Mouse (Mus musculus) limb, embryonic 10.5 days (tissue): Measurements from ENCODE around the gene Gna15. TPM values are rescaled to one million over a fixed set of nuclear protein-coding genes. Genes with fewer than 3 reads are reported as not detected.
A peak's percentile ranks its signal among the peaks of the same experiment; 100 is the strongest.

Source experiments
- DNase-seq: peaks from one replicate; pipeline ENCODE4 v3.0.0-alpha.2; 2017; ENCODE audit warnings: low spot score
- H3K27ac ChIP-seq: fragments of 300-500 bp; sonication (generic); 2 replicates; pipeline ENCODE4 v1.5.1; 2016; ENCODE audit warnings: mild to moderate bottlenecking
- H3K27me3 ChIP-seq: fragments of 300-500 bp; sonication (generic); 2 replicates; pipeline ENCODE4 v1.6.1; 2016; ENCODE audit warnings: low read depth, mild to moderate bottlenecking; ENCODE audit not compliant: poor library complexity, severe bottlenecking
- H3K36me3 ChIP-seq: fragments of 300-500 bp; sonication (generic); 2 replicates; pipeline ENCODE4 v1.6.1; 2016; ENCODE audit warnings: mild to moderate bottlenecking, moderate library complexity
- H3K4me1 ChIP-seq: fragments of 300-500 bp; sonication (generic); 2 replicates; pipeline ENCODE4 v1.6.1; 2016
- H3K4me3 ChIP-seq: fragments of 300-500 bp; sonication (generic); 2 replicates; pipeline ENCODE4 v1.5.1; 2016; ENCODE audit warnings: mild to moderate bottlenecking, moderate library complexity
- H3K9me3 ChIP-seq: fragments of 300-500 bp; sonication (generic); replicated peaks from 2 replicates; pipeline ENCODE4 v1.6.1; 2016; ENCODE audit warnings: mild to moderate bottlenecking
- WGBS: fragments of 180-500 bp; shearing (Covaris S2); methylation state at CpG from one replicate; pipeline ENCODE4 v1.1.7; 2016; 5-methylcytosine and 5-hydroxymethylcytosine counted together
- polyA plus RNA-seq: library from polyadenylated mRNA; unstranded; fragments of >200 nt; fragmentation: Nextera tagmentation; extraction: Ambion mirVana; gene quantifications from 2 replicates; pipeline ENCODE4 v1.2.1, GENCODE M21; 2016

Gene Gna15
- polyA plus RNA-seq, 1 experiment from 2014 or later: 0.80 TPM

DNA sequence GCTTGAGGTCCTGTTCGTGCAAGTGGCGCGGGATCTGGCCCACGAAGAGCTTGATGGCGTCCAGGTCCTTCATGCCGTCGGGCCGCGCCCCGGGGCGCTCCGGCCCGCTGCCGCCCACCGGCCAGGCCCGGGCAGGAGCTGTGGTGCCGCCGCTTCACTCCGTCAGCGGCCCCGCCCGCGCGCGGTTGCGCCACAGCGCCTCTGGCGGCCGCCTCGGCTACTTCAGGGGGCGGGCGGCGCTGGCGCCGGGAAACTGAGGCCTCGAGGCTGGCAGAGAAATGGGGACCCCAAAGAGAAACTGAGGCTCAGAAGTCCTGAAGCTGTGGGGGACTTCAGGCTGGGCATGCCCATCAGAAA lies 41.5 kb downstream of the Gna15 start, which contains the start of gene Celf5:
Gene Celf5, minus strand, starts transcription at position 177 of the 357 bp plus-strand sequence.
- DNase-seq: peak; percentile 81
- H3K9me3 ChIP-seq: no peaks in the 10 kb centered on the region
- WGBS: 1% methylated on average over 36 of the region's 36 CpGs
- peak within 1 kb of the TSS; percentile 51 for H3K4me3 ChIP-seq
- H3K4me1 ChIP-seq: peaks cover 10% of the 10 kb centered on the region
- H3K36me3 ChIP-seq: peaks cover 20% of the 10 kb centered on the region
- H3K27me3 ChIP-seq: peaks cover 53% of the 10 kb centered on the region
- peak within 1 kb of the TSS; percentile 25; the same call in 1 of the 2 replicates for H3K27ac ChIP-seq

DNA sequence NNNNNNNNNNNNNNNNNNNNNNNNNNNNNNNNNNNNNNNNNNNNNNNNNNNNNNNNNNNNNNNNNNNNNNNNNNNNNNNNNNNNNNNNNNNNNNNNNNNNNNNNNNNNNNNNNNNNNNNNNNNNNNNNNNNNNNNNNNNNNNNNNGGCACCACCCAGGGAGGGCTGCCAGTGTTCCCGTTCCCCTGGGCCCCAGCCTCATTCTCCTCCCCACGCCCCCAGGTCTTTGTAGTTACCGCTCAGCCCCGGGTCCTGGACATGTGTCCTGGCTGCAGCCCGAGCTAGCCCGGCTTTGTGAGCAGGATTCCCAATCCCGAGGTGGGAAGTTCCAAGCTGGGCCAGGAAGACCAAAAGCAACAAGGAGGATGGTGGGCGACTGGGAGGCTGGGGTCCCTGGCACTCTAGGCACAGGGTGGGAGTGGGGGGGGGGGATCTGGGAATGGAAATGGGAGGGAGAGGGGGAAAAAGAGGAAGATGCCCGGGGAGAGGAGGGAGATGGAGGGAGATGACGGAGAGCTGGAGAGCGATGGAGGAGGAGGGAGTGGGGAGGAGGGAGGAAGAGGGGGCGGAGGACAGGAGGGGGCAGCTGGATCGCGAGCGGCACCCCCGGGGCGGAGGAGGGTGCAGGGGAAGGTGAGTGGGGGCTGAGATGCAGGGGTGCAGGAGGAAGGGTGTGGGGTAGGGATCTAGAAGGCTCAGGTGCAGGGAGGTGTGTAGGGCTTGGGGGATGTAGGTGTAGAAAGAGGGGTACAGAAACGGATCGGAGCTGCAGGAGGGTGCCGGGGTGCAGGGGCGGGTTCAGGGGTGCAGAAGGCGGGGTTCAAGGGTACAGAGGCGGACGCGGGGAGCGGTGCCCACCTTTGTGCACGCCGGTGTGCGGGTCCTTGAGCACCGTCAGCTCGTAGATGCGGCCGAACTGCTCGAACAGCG lies 42.2 kb downstream of the Gna15 start:
- H3K4me3 ChIP-seq: peak overlapping the region; percentile 51
- peaks cover 13% of the 10 kb centered on the region for H3K36me3 ChIP-seq
- peaks cover 16% of the 10 kb centered on the region for H3K4me1 ChIP-seq
- peak overlapping the region; percentile 25; the same call in 1 of the 2 replicates for H3K27ac ChIP-seq
- DNase-seq: no peak
- peaks cover 59% of the 10 kb centered on the region for H3K27me3 ChIP-seq
- H3K9me3 ChIP-seq: no peaks in the 10 kb centered on the region
- WGBS: 5% methylated on average over 31 of the region's 35 CpGs

DNA sequence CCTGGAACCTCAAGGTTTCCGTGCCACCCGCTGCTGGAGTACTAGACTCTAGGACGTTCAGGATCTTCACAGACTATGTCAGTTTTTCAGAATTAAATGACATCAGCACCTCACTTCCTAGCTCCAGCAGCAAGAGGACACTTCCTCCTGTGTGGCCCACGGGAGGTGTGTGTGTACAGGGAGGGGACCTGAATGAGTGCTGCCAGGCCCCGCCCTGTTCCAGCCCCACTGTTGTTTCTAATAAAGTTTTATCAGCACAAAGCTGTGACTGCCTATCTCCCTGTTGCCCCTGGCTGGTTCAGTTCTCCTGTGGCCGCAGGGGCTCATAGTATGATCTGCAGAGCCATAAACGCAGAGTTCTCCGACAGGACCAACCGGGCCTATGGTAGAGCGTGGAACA lies 49.6 kb downstream of the Gna15 start:
- 83% methylated on average over 10 of the region's 10 CpGs for WGBS
- DNase-seq: no peak
- Histone ChIP-seq H3K4me1 (peaks cover 30% of the 10 kb centered on the region), H3K27ac (no peak overlapping the region), H3K36me3 (no peaks in the 10 kb centered on the region), H3K4me3 (no peak overlapping the region), H3K27me3 (peaks cover 95% of the 10 kb centered on the region), H3K9me3 (no peaks in the 10 kb centered on the region)

DNA sequence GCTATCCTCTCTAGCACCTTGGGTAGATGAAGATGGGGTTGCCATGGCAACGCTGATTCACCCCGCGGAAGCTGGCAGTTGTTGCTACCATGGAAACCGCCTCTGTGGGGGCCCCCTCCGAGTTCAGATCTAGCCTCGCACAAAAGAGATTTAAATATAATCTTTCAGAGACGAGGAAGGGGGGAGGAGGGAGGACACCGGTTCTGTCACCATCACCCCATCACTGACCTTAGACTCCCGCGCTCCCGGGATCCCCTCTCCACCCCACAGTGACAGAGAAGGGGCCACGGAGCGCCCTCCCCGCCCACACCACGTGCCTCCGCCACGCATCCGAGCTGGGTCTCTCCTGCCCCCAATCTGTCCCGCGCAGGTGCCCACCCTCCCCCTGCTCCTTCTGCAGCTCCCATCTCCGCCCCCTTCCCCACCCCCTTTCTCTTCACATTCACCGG lies 51.0 kb downstream of the Gna15 start:
- no peak overlapping the region for H3K27ac ChIP-seq
- H3K36me3 ChIP-seq: no peaks in the 10 kb centered on the region
- DNase-seq: no peak
- H3K4me3 ChIP-seq: peak overlapping the region; percentile 23
- H3K27me3 ChIP-seq: peaks cover 98% of the 10 kb centered on the region
- H3K9me3 ChIP-seq: no peaks in the 10 kb centered on the region
- peaks cover 30% of the 10 kb centered on the region for H3K4me1 ChIP-seq
- 2% methylated on average over 22 of the region's 22 CpGs for WGBS

DNA sequence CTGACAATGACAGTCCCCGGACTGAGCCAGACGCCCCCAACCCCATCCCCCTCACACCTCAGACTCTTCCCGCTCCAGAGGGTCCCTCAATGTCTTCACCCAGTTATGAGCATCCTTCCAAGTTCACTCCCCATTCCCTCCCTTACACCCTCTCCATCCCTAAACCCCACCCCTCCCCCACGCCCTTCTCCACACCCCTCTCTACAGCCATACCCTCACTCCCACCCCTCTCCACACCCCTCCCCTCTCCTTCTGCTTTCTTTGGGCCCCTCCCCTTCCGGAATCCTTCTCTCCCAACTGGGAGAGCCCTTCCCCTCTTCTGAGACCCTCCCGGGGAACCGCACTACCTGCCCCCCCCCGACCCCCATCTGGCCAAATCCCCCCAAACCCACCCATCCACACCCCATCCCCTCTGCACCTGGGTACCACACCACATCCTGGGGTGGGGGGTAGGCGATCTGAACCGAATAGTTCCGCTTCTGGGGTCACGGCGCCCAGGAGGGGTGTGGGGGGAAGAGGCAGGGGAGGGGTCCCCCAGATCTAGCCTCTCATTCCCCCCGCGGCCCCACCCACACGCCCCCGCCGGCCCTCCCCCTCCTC lies 51.5 kb downstream of the Gna15 start:
- no peak overlapping the region for H3K27ac ChIP-seq
- no peaks in the 10 kb centered on the region for H3K9me3 ChIP-seq
- no peaks in the 10 kb centered on the region for H3K36me3 ChIP-seq
- H3K27me3 ChIP-seq: peaks cover 98% of the 10 kb centered on the region
- peaks cover 30% of the 10 kb centered on the region for H3K4me1 ChIP-seq
- DNase-seq: no peak
- WGBS: 4% methylated on average over 17 of the region's 18 CpGs
- H3K4me3 ChIP-seq: peak overlapping the region; percentile 23

DNA sequence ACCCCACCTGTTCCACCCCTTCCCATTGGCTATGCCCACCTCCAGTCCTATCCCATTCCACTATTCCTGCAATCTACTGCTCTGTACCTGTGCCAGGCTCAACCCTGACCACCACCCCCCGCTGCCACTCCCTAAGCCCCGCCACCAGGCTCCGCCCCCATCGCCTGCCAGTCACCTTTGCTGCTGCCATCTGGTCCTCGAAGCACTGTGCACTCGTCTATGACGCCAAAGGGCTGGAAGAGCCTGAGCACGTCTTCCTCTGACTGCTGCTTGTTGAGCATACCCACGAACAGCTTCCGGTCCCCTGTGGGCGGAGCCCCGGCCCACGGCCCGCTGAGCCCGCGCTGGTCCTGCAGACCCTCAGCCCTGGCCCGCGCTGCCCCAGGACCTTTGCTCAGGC lies 53.6 kb downstream of the Gna15 start:
- peaks cover 98% of the 10 kb centered on the region for H3K27me3 ChIP-seq
- no peak overlapping the region for H3K4me3 ChIP-seq
- no peaks in the 10 kb centered on the region for H3K9me3 ChIP-seq
- WGBS: 55% methylated on average over 18 of the region's 18 CpGs
- no peak overlapping the region for H3K27ac ChIP-seq
- no peak for DNase-seq
- H3K4me1 ChIP-seq: peaks cover 25% of the 10 kb centered on the region
- no peaks in the 10 kb centered on the region for H3K36me3 ChIP-seq

DNA sequence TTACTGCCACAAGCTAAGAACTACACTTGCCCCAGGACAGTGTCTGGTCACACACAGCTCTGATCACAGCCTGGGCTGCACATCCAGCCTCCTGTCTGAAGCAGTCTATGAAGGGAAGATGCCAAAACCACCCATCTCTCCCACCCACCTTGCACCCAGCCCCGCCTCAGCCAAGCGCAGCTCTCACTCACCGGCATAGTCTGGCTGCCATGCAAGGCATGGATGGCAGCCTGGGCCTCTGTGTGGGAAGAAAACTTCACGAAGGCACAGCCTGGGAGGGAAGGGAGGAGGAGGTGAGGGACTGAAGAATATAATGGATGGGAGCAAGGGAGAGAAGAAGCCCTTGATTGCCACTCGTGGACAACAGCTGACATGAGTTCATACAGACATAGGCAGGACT lies 54.8 kb downstream of the Gna15 start:
- no peak overlapping the region for H3K4me3 ChIP-seq
- no peaks in the 10 kb centered on the region for H3K36me3 ChIP-seq
- H3K9me3 ChIP-seq: no peaks in the 10 kb centered on the region
- DNase-seq: no peak
- H3K4me1 ChIP-seq: peaks cover 37% of the 10 kb centered on the region
- 76% methylated on average over 5 of the region's 5 CpGs for WGBS
- H3K27ac ChIP-seq: no peak overlapping the region
- peaks cover 98% of the 10 kb centered on the region for H3K27me3 ChIP-seq

DNA sequence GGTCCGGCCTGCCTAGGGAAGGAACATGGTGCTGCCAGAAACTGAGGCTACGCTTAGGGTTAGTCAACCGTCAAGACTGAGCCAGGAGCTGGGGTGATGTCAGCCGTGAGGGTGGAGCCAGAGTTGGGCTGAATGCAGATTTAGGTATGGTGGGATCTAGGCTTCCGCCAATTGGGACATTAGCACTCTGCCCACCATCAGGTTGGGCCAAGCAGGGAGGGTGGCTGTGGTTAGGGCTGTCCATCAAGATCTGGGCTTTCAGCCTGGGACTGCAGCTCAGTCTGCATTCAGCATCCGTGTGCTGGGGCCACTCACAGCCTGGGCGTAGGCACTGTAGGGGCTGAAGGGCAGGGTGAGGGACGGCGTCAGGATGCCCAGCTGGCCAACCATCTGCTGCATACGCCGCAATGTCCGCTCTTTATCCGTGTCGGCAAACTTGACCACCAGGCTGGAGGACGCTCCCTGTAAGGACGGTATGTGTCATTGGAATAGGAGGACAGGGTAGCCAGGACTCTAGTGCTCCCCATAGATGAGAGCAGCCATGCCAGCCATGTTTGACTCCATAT lies 56.3 kb downstream of the Gna15 start:
- Histone ChIP-seq H3K4me3 (no peak overlapping the region), H3K36me3 (no peaks in the 10 kb centered on the region), H3K27ac (no peak overlapping the region), H3K4me1 (peaks cover 36% of the 10 kb centered on the region), H3K27me3 (peaks cover 98% of the 10 kb centered on the region), H3K9me3 (no peaks in the 10 kb centered on the region)
- DNase-seq: no peak
- 86% methylated on average over 16 of the region's 16 CpGs for WGBS

DNA sequence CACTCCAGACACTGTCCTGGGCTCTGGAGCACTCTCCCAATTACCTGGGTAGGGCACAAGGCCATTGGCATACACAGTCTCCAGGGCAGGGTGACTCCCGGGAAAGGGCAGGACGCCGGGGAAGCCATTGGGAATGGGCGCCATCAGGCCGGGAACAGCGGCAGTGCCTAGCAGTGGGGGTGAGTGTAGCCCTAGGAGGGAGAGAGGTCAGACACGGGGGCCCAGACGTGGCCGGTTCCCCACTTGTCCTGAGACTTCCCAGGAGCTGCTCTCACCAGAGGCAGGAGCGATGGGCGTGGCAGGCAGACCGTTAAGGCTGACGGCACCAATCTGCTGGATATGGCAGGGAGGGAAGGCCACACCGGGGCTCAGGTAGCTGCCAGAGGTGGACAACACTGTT lies 57.1 kb downstream of the Gna15 start:
- Histone ChIP-seq H3K4me3 (no peak overlapping the region), H3K36me3 (no peaks in the 10 kb centered on the region), H3K4me1 (peaks cover 36% of the 10 kb centered on the region), H3K9me3 (no peaks in the 10 kb centered on the region), H3K27ac (no peak overlapping the region), H3K27me3 (peaks cover 98% of the 10 kb centered on the region)
- 58% methylated on average over 14 of the region's 14 CpGs for WGBS
- no peak for DNase-seq

DNA sequence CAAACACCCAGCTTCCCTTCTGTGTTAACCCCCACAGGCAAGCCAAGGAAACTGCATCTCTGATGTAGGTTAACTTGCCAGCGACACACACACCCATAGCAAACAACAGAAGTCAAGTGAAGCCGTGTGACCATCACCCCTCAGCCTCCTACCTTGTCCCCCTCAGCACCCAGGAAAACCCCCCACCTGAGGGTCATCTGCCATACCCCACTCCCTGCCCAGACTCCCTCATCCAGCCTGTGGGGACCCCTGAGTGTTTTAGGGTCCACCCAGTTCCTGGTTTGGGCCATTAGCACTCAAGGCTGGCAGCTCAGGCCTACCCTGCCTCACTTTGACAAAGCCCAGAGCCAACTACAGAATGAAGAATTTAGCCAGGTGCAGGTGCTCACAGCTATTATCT lies 58.0 kb downstream of the Gna15 start:
- H3K9me3 ChIP-seq: no peaks in the 10 kb centered on the region
- H3K36me3 ChIP-seq: no peaks in the 10 kb centered on the region
- H3K27ac ChIP-seq: no peak overlapping the region
- WGBS: 81% methylated on average over 2 of the region's 2 CpGs
- DNase-seq: no peak
- peaks cover 98% of the 10 kb centered on the region for H3K27me3 ChIP-seq
- no peak overlapping the region for H3K4me3 ChIP-seq
- H3K4me1 ChIP-seq: peaks cover 34% of the 10 kb centered on the region

DNA sequence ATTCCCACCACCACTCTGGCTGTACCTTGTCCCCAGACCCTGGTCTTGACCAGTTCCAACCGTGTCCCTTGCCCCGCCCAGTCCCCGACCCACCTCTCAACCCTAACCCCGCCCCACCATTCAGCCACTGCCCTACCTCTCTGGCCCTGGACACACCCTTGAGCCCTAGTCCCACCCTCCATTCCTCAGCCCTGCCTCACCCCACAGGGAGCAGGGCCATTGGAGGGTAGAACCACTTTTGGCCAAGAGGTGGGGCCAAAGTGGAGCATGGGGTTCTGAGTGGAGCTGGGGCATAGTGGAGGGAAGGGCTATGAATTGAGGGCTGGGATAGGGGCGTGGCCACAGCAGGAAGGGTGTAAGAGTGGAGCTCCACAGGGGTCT lies 58.8 kb downstream of the Gna15 start:
- H3K9me3 ChIP-seq: no peaks in the 10 kb centered on the region
- peaks cover 98% of the 10 kb centered on the region for H3K27me3 ChIP-seq
- no peak overlapping the region for H3K4me3 ChIP-seq
- WGBS: 4% methylated on average over 5 of the region's 5 CpGs
- H3K4me1 ChIP-seq: peaks cover 35% of the 10 kb centered on the region
- H3K36me3 ChIP-seq: no peaks in the 10 kb centered on the region
- no peak overlapping the region for H3K27ac ChIP-seq
- peak; percentile 31 for DNase-seq

DNA sequence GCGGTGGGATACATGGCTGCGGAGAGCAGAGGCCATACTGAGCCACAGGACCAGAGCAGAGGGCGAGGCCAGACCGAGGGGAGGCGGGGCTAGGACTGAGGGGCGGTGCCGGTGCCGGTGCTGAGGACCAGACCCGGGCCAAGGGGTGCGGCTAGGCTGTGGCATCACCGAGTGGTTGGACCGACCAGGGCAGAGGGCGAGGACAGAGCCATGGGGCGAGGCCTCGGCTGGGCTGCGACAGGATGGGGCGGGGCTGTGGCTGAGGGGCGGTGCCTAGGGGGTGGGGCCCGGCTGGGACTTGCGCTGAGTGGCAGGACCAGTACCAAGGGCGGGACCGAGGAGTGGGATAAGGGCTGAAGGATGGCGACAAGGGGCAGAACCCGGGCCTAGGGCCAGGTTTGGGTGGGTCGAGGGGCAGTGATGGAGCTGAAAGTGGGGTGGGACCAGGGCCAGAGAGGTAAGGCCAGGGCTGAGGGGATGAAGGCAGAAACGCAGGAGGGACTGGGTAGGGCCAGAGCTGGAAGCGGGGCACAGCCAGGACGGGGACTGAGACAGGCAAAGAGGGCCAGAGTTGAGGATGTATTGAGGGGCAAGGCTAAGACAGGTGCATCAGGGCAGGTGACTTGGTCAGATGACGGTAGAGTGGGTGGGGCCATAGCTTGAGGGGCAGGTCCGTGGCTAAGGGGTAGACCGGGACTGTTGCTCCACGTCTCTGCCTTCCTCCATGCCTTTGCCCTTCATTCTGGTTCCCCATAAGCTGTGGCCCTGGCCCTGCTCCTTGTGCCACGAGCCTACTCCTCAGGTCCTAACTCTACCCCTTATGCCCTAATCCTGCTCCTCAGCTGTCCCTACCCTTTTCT lies 59.4 kb downstream of the Gna15 start:
- H3K27me3 ChIP-seq: peaks cover 98% of the 10 kb centered on the region
- peaks cover 37% of the 10 kb centered on the region for H3K4me1 ChIP-seq
- WGBS: 3% methylated on average over 33 of the region's 33 CpGs
- no peaks in the 10 kb centered on the region for H3K9me3 ChIP-seq
- no peaks in the 10 kb centered on the region for H3K36me3 ChIP-seq
- H3K4me3 ChIP-seq: peak overlapping the region; percentile 49
- peak; percentile 85 for DNase-seq
- H3K27ac ChIP-seq: peak overlapping the region; percentile 56; the same call in 1 of the 2 replicates
